Mouse (Mus musculus) bone marrow macrophage, adult 2 months (primary cell): Measurements from ENCODE around the gene Camsap1.

ENCODE experiments used
- CTCF ChIP-seq: IDR thresholded peaks from 2 replicates; pipeline ENCODE4 v1.5.1; 2012; ENCODE audit warnings: low read depth, mild to moderate bottlenecking, low read length, moderate library complexity
- POLR2A ChIP-seq: IDR thresholded peaks from 2 replicates; pipeline ENCODE4 v1.6.1; 2012; ENCODE audit warnings: mild to moderate bottlenecking, low read depth, low read length, borderline replicate concordance

- no peak for TF ChIP-seq CTCF
- TF ChIP-seq POLR2A, result no peak
Observed at GRCm38 (mm10) chr2:25877250-25877735, 105.8 kb downstream of the Camsap1 start.
